Mouse (Mus musculus): ENCODE data around the gene Tcf12.

DNA sequence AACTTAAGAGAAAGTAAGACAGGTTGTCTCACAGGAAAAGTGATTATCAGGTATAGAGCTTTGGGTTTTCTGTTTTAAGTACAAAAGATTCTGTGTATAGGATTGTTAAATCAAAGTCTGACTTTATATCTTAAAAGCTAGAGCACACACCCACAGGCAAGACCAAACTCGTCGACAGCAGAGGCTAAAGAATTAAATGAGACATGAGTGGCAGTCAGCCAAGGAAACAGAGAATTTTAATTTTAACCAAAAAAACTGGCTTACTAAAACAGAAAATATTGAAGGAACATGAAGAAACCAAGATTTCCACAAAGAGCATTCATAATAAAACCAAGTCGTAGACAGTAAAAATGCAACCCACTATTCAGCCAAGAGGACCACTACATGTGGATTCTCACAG lies 90.2 kb downstream of the Tcf12 start:
- TF ChIP-seq CTCF (IDR thresholded peaks at IDR 0.05; ENCODE audit: low read depth, low read length) (no peak), TAL1 (conservative IDR thresholded peaks at IDR 0.05; ENCODE audit: low read depth, low read length) (no peak), GATA2 (IDR thresholded peaks at IDR 0.05; ENCODE audit: borderline replicate concordance, low read depth, low read length) (no peak)
